Comparison of ENCODE assay signal across 18 mouse cellular contexts in genomic region chr7:130756343-130756835, GRCm38 (mm10). TPM values are rescaled to one million over a fixed set of nuclear protein-coding genes. Genes with fewer than 3 reads are reported as not detected.
DNase-seq lines count a peak whose midpoint lies in the region; ATAC-seq and TF ChIP-seq lines count a peak whose summit lies in the region.
"Had no signal": no experiment of that assay in that cellular context is flagged by ENCODE, and none has a peak within 500 bp of the region (broad histone marks: within the 10 kb centered on the region; RNA-seq: fewer than 3 reads in every experiment).

No protein-coding gene starts in this region.

- DNase-seq in adrenal gland, postnatal 36 days = peak; percentile 37 to 44
- DNase-seq in adrenal gland, postnatal 25 days = no peak
- no peak for DNase-seq in hindbrain, postnatal 0 days (ENCODE audit: low spot score)
- DNase-seq in lung, adult 18-20 months = no peak
- DNase-seq in thymus, adult 18-20 months = no peak
- DNase-seq: B cell, adult 2 months; cerebellum, adult 2 months had no signal

- no peaks in the 10 kb centered on the region for H3K27me3 ChIP-seq in hindbrain, embryonic 13.5 days
- H3K27me3 ChIP-seq in hindbrain, postnatal 0 days (ENCODE audit: insufficient read depth, low read length) = no peaks in the 10 kb centered on the region
- no peaks in the 10 kb centered on the region for H3K27me3 ChIP-seq in lung, embryonic 16.5 days (ENCODE audit: control insufficient read depth, insufficient read depth, low read depth, low read length)
- no peaks in the 10 kb centered on the region for H3K27me3 ChIP-seq in heart, embryonic 16.5 days (ENCODE audit: control insufficient read depth, insufficient read depth, low read length)
- H3K27me3 ChIP-seq: embryonic facial prominence, embryonic 15.5 days; forebrain, embryonic 12.5 days; limb, embryonic 15.5 days; stomach, embryonic 15.5 days had no signal

- no peak overlapping the region for H3K9ac ChIP-seq in hindbrain, embryonic 13.5 days
- H3K9ac ChIP-seq in hindbrain, postnatal 0 days (replicated peaks; ENCODE audit: low read length) = no peak overlapping the region
- H3K9ac ChIP-seq in lung, embryonic 16.5 days (ENCODE audit: low read length) = no peak overlapping the region
- H3K9ac ChIP-seq in heart, embryonic 16.5 days (ENCODE audit: low read length) = no peak overlapping the region
- H3K9ac ChIP-seq: embryonic facial prominence, embryonic 15.5 days; forebrain, embryonic 12.5 days; limb, embryonic 15.5 days; stomach, embryonic 15.5 days had no signal

- H3K4me2 ChIP-seq in hindbrain, embryonic 13.5 days = no peak overlapping the region
- H3K4me2 ChIP-seq in hindbrain, postnatal 0 days (ENCODE audit: low read depth, low read length) = no peak overlapping the region
- H3K4me2 ChIP-seq in lung, embryonic 16.5 days (ENCODE audit: low read depth, low read length) = no peak overlapping the region
- no peak overlapping the region; the same call in 1 of the 2 replicates for H3K4me2 ChIP-seq in heart, embryonic 16.5 days (ENCODE audit: low read depth, low read length)
- H3K4me2 ChIP-seq: embryonic facial prominence, embryonic 15.5 days; forebrain, embryonic 12.5 days; limb, embryonic 15.5 days; stomach, embryonic 15.5 days had no signal

- H3K9me3 ChIP-seq in hindbrain, embryonic 13.5 days = no peaks in the 10 kb centered on the region
- H3K9me3 ChIP-seq in hindbrain, postnatal 0 days (ENCODE audit: low read length) = no peaks in the 10 kb centered on the region
- no peaks in the 10 kb centered on the region for H3K9me3 ChIP-seq in lung, embryonic 16.5 days (ENCODE audit: control insufficient read depth, low read length)
- H3K9me3 ChIP-seq in heart, embryonic 16.5 days (replicated peaks; ENCODE audit: control insufficient read depth, low read length) = no peaks in the 10 kb centered on the region
- H3K9me3 ChIP-seq: embryonic facial prominence, embryonic 15.5 days; forebrain, embryonic 12.5 days; limb, embryonic 15.5 days; stomach, embryonic 15.5 days had no signal

- ATAC-seq in hindbrain, embryonic 13.5 days (ENCODE audit: low FRiP score) = no peak
- no peak for ATAC-seq in hindbrain, postnatal 0 days
- peak; percentile 60 for ATAC-seq in lung, embryonic 16.5 days (ENCODE audit: low read depth)
- no peak for ATAC-seq in heart, embryonic 16.5 days (replicated peaks; ENCODE audit: extremely low read depth, insufficient read depth, low FRiP score)
- ATAC-seq: intestine, postnatal 0 days; midbrain, embryonic 16.5 days had no signal

- H3K27ac ChIP-seq in hindbrain, embryonic 13.5 days = peak overlapping the region; percentile 42; the same call in 1 of the 2 replicates
- H3K27ac ChIP-seq in hindbrain, postnatal 0 days = no peak overlapping the region; the same call in 1 of the 2 replicates
- H3K27ac ChIP-seq in lung, embryonic 16.5 days (ENCODE audit: low read length) = peak overlapping the region; percentile 47
- H3K27ac ChIP-seq in heart, embryonic 16.5 days (ENCODE audit: low read length) = peak overlapping the region; percentile 77
- H3K27ac ChIP-seq: embryonic facial prominence, embryonic 15.5 days; forebrain, embryonic 12.5 days; limb, embryonic 15.5 days had no signal

- no peak overlapping the region for H3K4me3 ChIP-seq in hindbrain, embryonic 13.5 days
- no peak overlapping the region for H3K4me3 ChIP-seq in hindbrain, postnatal 0 days (ENCODE audit: low read length)
- H3K4me3 ChIP-seq in lung, embryonic 16.5 days (ENCODE audit: low read length) = no peak overlapping the region
- H3K4me3 ChIP-seq in heart, embryonic 16.5 days (ENCODE audit: low read length) = no peak overlapping the region
- H3K4me3 ChIP-seq: embryonic facial prominence, embryonic 15.5 days; forebrain, embryonic 12.5 days; limb, embryonic 15.5 days; stomach, embryonic 15.5 days had no signal

- peaks cover 76% of the 10 kb centered on the region for H3K36me3 ChIP-seq in hindbrain, embryonic 13.5 days
- H3K36me3 ChIP-seq in hindbrain, postnatal 0 days (ENCODE audit: insufficient read depth, low read length) = peaks cover 43% of the 10 kb centered on the region
- peaks cover 7% of the 10 kb centered on the region for H3K36me3 ChIP-seq in lung, embryonic 16.5 days (ENCODE audit: control insufficient read depth, insufficient read depth, low read length)
- peaks cover 36% of the 10 kb centered on the region for H3K36me3 ChIP-seq in heart, embryonic 16.5 days (ENCODE audit: control insufficient read depth, insufficient read depth)

- 76% methylated on average over 7 of the region's 7 CpGs for WGBS in hindbrain, embryonic 13.5 days
- WGBS in hindbrain, postnatal 0 days = 84% methylated on average over 7 of the region's 7 CpGs
- 54% methylated on average over 7 of the region's 7 CpGs for WGBS in lung, embryonic 16.5 days
- WGBS in heart, embryonic 16.5 days = 38% methylated on average over 7 of the region's 7 CpGs

- peaks cover 33% of the 10 kb centered on the region for H3K4me1 ChIP-seq in hindbrain, embryonic 13.5 days (replicated peaks)
- H3K4me1 ChIP-seq in hindbrain, postnatal 0 days (ENCODE audit: insufficient read depth, low read length) = no peaks in the 10 kb centered on the region
- peaks cover 13% of the 10 kb centered on the region for H3K4me1 ChIP-seq in lung, embryonic 16.5 days (replicated peaks; ENCODE audit: control insufficient read depth, insufficient read depth, low read length)
- peaks cover 20% of the 10 kb centered on the region for H3K4me1 ChIP-seq in heart, embryonic 16.5 days (ENCODE audit: control insufficient read depth, insufficient read depth, low read length)
- H3K4me1 ChIP-seq: embryonic facial prominence, embryonic 15.5 days; limb, embryonic 15.5 days; stomach, embryonic 15.5 days had no signal

- no peak for TF ChIP-seq CTCF in hindbrain, postnatal 0 days (IDR thresholded peaks at IDR 0.05; ENCODE audit: low read depth)

RNA-seq across cellular contexts. Expression of gene Btbd16, which starts 17.5 kb away (rescaled TPM):
- total RNA-seq in adrenal gland, postnatal 36 days (2021) = not detected
- not detected in 2 replicates for total RNA-seq in adrenal gland, postnatal 25 days (2021)
- 0.16 TPM in 1 of 2 replicates, not detected in the other for polyA plus RNA-seq in hindbrain, embryonic 13.5 days (2015; fragmentation: Nextera tagmentation; extraction: Ambion mirVana)
- not detected in 2 replicates for total RNA-seq in hindbrain, postnatal 0 days (2014; rRNA removed)
- 0.10 and 0.18 TPM in 2 replicates for polyA plus RNA-seq in hindbrain, postnatal 0 days (2015; fragmentation: Nextera tagmentation; extraction: Ambion mirVana)
- 0.06 TPM in 1 of 2 replicates, not detected in the other for polyA plus RNA-seq in lung, embryonic 16.5 days (2015; fragmentation: Nextera tagmentation; extraction: Ambion mirVana)
- 0.08 and 0.17 TPM in 2 replicates for polyA plus RNA-seq in heart, embryonic 16.5 days (2015; fragmentation: Nextera tagmentation; extraction: Ambion mirVana)
- polyA plus RNA-seq: brain, embryonic 14.5 days; embryonic facial prominence, embryonic 15.5 days; forebrain, embryonic 12.5 days; intestine, postnatal 0 days; midbrain, embryonic 16.5 days; neural tube, embryonic 14.5 days had no signal

Comparison
In these comparisons a context has a peak if more than half of its experiments do, and no peak if none do; other contexts are left out.
1. DNase-seq: peak in adrenal gland, postnatal 36 days (2 of 2); none in adrenal gland, postnatal 25 days (single experiment), hindbrain, postnatal 0 days (single experiment), lung, adult 18-20 months (0 of 2) and thymus, adult 18-20 months (0 of 2).